Mouse (Mus musculus): ENCODE data around the gene Aass.

Aass gene

GRCm38 (mm10) chr6:23078273-23078672 is 54.5 kb downstream of the Aass start:
- TF ChIP-seq GATA4 (IDR thresholded peaks at IDR 0.05; ENCODE audit: insufficient replicate concordance, low read length): no peak

- no peak for TF ChIP-seq GATA4 (IDR thresholded peaks at IDR 0.05; ENCODE audit: insufficient replicate concordance, low read length)
Observed at GRCm38 (mm10) chr6:23076060-23076459, 56.7 kb downstream of the Aass start.

GRCm38 (mm10) chr6:23055734-23056133 is 77.1 kb downstream of the Aass start:
- no peak for TF ChIP-seq GATA4 (IDR thresholded peaks at IDR 0.05; ENCODE audit: insufficient replicate concordance, low read length)

GRCm38 (mm10) chr6:23048836-23049235 is 84.0 kb downstream of the Aass start:
- no peak for TF ChIP-seq GATA4 (IDR thresholded peaks at IDR 0.05; ENCODE audit: insufficient replicate concordance, low read length)

- no peak for TF ChIP-seq GATA4 (IDR thresholded peaks at IDR 0.05; ENCODE audit: insufficient replicate concordance, low read length)
Observed at GRCm38 (mm10) chr6:23028251-23028650, 104.5 kb downstream of the Aass start.
